19 mouse cellular contexts compared by ENCODE assay signal in genomic region chr7:99475562-99475911, GRCm38 (mm10). TPM values are rescaled to one million over a fixed set of nuclear protein-coding genes. Genes with fewer than 3 reads are reported as not detected.
DNase-seq lines count a peak whose midpoint lies in the region; ATAC-seq and TF ChIP-seq lines count a peak whose summit lies in the region.
"Had no signal": no experiment of that assay in that cellular context is flagged by ENCODE, and none has a peak within 500 bp of the region (broad histone marks: within the 10 kb centered on the region; RNA-seq: fewer than 3 reads in every experiment).

No protein-coding gene starts in this region.

- no peak overlapping the region for H3K4me2 ChIP-seq in hindbrain, embryonic 16.5 days (ENCODE audit: low read length)
- H3K4me2 ChIP-seq in hindbrain, embryonic 12.5 days (replicated peaks), result no peak overlapping the region
- no peak overlapping the region for H3K4me2 ChIP-seq in midbrain, embryonic 12.5 days (replicated peaks)
- H3K4me2 ChIP-seq: embryonic facial prominence, embryonic 13.5 days; intestine, embryonic 15.5 days had no signal

- WGBS in hindbrain, embryonic 10.5 days, result 83% methylated on average over 2 of the region's 2 CpGs
- 73% methylated on average over 2 of the region's 2 CpGs for WGBS in hindbrain, embryonic 16.5 days
- 80% methylated on average over 2 of the region's 2 CpGs for WGBS in hindbrain, embryonic 12.5 days
- WGBS in midbrain, embryonic 12.5 days, result 85% methylated on average over 2 of the region's 2 CpGs

- no peaks in the 10 kb centered on the region for H3K9me3 ChIP-seq in hindbrain, embryonic 10.5 days
- H3K9me3 ChIP-seq in hindbrain, embryonic 16.5 days (ENCODE audit: control insufficient read depth, low read length), result no peaks in the 10 kb centered on the region
- H3K9me3 ChIP-seq in hindbrain, embryonic 12.5 days (replicated peaks), result no peaks in the 10 kb centered on the region
- no peaks in the 10 kb centered on the region for H3K9me3 ChIP-seq in midbrain, embryonic 12.5 days
- H3K9me3 ChIP-seq: embryonic facial prominence, embryonic 13.5 days; intestine, embryonic 15.5 days; limb, embryonic 10.5 days had no signal

- H3K79me3 ChIP-seq in C2C12 (ENCODE audit: low read depth), result peaks cover 6% of the 10 kb centered on the region

- H3K27me3 ChIP-seq in hindbrain, embryonic 10.5 days (ENCODE audit: insufficient read depth, poor library complexity, severe bottlenecking), result peaks cover 5% of the 10 kb centered on the region; the same call in 1 of the 2 replicates
- no peaks in the 10 kb centered on the region for H3K27me3 ChIP-seq in hindbrain, embryonic 16.5 days (replicated peaks; ENCODE audit: control insufficient read depth, insufficient read depth, low read length)
- no peaks in the 10 kb centered on the region for H3K27me3 ChIP-seq in C2C12 (ENCODE audit: control insufficient read depth, insufficient read depth, insufficient read length)
- no peaks in the 10 kb centered on the region for H3K27me3 ChIP-seq in hindbrain, embryonic 12.5 days
- peaks cover 4% of the 10 kb centered on the region for H3K27me3 ChIP-seq in midbrain, embryonic 12.5 days
- H3K27me3 ChIP-seq: embryonic facial prominence, embryonic 13.5 days; intestine, embryonic 15.5 days had no signal

- peaks cover 52% of the 10 kb centered on the region for H3K4me1 ChIP-seq in hindbrain, embryonic 10.5 days (replicated peaks)
- H3K4me1 ChIP-seq in hindbrain, embryonic 16.5 days (ENCODE audit: control insufficient read depth, insufficient read depth, low read depth, low read length), result peaks cover 10% of the 10 kb centered on the region
- peaks cover 31% of the 10 kb centered on the region for H3K4me1 ChIP-seq in hindbrain, embryonic 12.5 days
- H3K4me1 ChIP-seq in midbrain, embryonic 12.5 days, result peaks cover 21% of the 10 kb centered on the region

- TF ChIP-seq CTCF in C2C12 (IDR thresholded peaks at IDR 0.05; ENCODE audit: control insufficient read depth, insufficient read depth, insufficient read length), result no peak

- peaks cover 94% of the 10 kb centered on the region for H3K36me3 ChIP-seq in hindbrain, embryonic 10.5 days
- H3K36me3 ChIP-seq in hindbrain, embryonic 16.5 days (ENCODE audit: control insufficient read depth, insufficient read depth, low read length), result peaks cover 26% of the 10 kb centered on the region
- H3K36me3 ChIP-seq in C2C12 (ENCODE audit: control insufficient read depth, insufficient read depth), result peaks cover 16% of the 10 kb centered on the region
- H3K36me3 ChIP-seq in hindbrain, embryonic 12.5 days, result peaks cover 70% of the 10 kb centered on the region
- H3K36me3 ChIP-seq in midbrain, embryonic 12.5 days, result peaks cover 81% of the 10 kb centered on the region

- H3ac ChIP-seq in C2C12 (ENCODE audit: control insufficient read depth, insufficient read length, low read depth), result no peak overlapping the region

- DNase-seq in hindbrain, embryonic 10.5 days (ENCODE audit: low spot score), result no peak
- no peak for DNase-seq in spleen, postnatal 14 days (ENCODE audit: low spot score in 2 of 2)
- DNase-seq: B cell, adult 2 months; gastrocnemius, postnatal 10 days; heart, postnatal 36 days; lung, adult 2 months; lung, postnatal 36 days; thymus, postnatal 4 days had no signal

- no peak overlapping the region for H3K4me3 ChIP-seq in hindbrain, embryonic 10.5 days
- no peak overlapping the region for H3K4me3 ChIP-seq in hindbrain, embryonic 16.5 days (ENCODE audit: low read length)
- no peak overlapping the region for H3K4me3 ChIP-seq in C2C12 (ENCODE audit: insufficient read depth, poor library complexity, severe bottlenecking)
- H3K4me3 ChIP-seq in hindbrain, embryonic 12.5 days, result no peak overlapping the region
- no peak overlapping the region for H3K4me3 ChIP-seq in midbrain, embryonic 12.5 days
- H3K4me3 ChIP-seq: embryonic facial prominence, embryonic 13.5 days; intestine, embryonic 15.5 days; left cerebral cortex, adult 2 months; limb, embryonic 10.5 days had no signal

- H3K27ac ChIP-seq in hindbrain, embryonic 10.5 days, result 0 out of 2 replicates have a peak overlapping the region, but pooled peaks have one; percentile 78
- H3K27ac ChIP-seq in hindbrain, embryonic 16.5 days (ENCODE audit: low read depth, low read length), result no peak overlapping the region
- peak overlapping the region; percentile 87 for H3K27ac ChIP-seq in hindbrain, embryonic 12.5 days
- peak overlapping the region; percentile 84 for H3K27ac ChIP-seq in midbrain, embryonic 12.5 days (replicated peaks)
- H3K27ac ChIP-seq: embryonic facial prominence, embryonic 13.5 days; intestine, embryonic 15.5 days had no signal

- H3K9ac ChIP-seq in hindbrain, embryonic 16.5 days (ENCODE audit: low read depth, low read length), result no peak overlapping the region
- H3K9ac ChIP-seq in hindbrain, embryonic 12.5 days, result no peak overlapping the region
- H3K9ac ChIP-seq in midbrain, embryonic 12.5 days (replicated peaks), result no peak overlapping the region
- H3K9ac ChIP-seq: embryonic facial prominence, embryonic 13.5 days; intestine, embryonic 15.5 days had no signal

- no peak for ATAC-seq in hindbrain, embryonic 16.5 days
- ATAC-seq in hindbrain, embryonic 12.5 days (ENCODE audit: low FRiP score), result 0 out of 2 replicates have a peak, but pooled peaks have one; percentile 1
- ATAC-seq in midbrain, embryonic 12.5 days (ENCODE audit: low FRiP score, low read depth), result no peak
- ATAC-seq in granulocyte monocyte progenitor cell, adult 5-6 weeks (replicated peaks; ENCODE audit: poor library complexity, severe bottlenecking), result no peak

- peaks cover 19% of the 10 kb centered on the region for H3K79me2 ChIP-seq in C2C12 (ENCODE audit: control insufficient read depth, insufficient read depth)

TF ChIP-seq in C2C12, 6 proteins besides CTCF, POLR2A, EP300 and RAD21:
- TF ChIP-seq MYOG (IDR thresholded peaks at IDR 0.05; ENCODE audit: control insufficient read depth, extremely low read depth, insufficient read length) (no peak), CEBPB (IDR thresholded peaks at IDR 0.05; ENCODE audit: low read depth) (peak; percentile 4)

RNA-seq across cellular contexts. Expression of gene Rps3, which starts 8.0 kb away (rescaled TPM):
- 680 and 779 TPM in 2 replicates for polyA plus RNA-seq in hindbrain, embryonic 10.5 days (2016; fragmentation: Nextera tagmentation; extraction: Ambion mirVana)
- 398 and 428 TPM in 2 replicates for polyA plus RNA-seq in hindbrain, embryonic 16.5 days (2015; fragmentation: Nextera tagmentation; extraction: Ambion mirVana)
- 2,967 TPM for polyA plus RNA-seq in C2C12 (2012; fragmentation: generic; extraction: Trizol)
- 512 and 534 TPM in 2 replicates for polyA plus RNA-seq in hindbrain, embryonic 12.5 days (2016; fragmentation: Nextera tagmentation; extraction: Ambion mirVana)
- polyA plus RNA-seq in midbrain, embryonic 12.5 days (2016; fragmentation: Nextera tagmentation; extraction: Ambion mirVana), result 555 and 561 TPM in 2 replicates
- total RNA-seq in granulocyte monocyte progenitor cell, adult 5-6 weeks (2014; fragmentation: Nextera tagmentation), result 1,410 and 1,463 TPM in 2 replicates
- total RNA-seq in granulocyte monocyte progenitor cell, adult 5-6 weeks (2017), result 1,810 and 2,293 TPM in 2 replicates

RNA-seq across cellular contexts. Expression of gene Klhl35, which starts 9.7 kb away (rescaled TPM):
- polyA plus RNA-seq in hindbrain, embryonic 10.5 days (2016; fragmentation: Nextera tagmentation; extraction: Ambion mirVana), result 5.9 and 24.4 TPM in 2 replicates
- polyA plus RNA-seq in hindbrain, embryonic 16.5 days (2015; fragmentation: Nextera tagmentation; extraction: Ambion mirVana), result 0.54 and 1.6 TPM in 2 replicates
- not detected for polyA plus RNA-seq in C2C12 (2012; fragmentation: generic; extraction: Trizol)
- 39.2 and 47.1 TPM in 2 replicates for polyA plus RNA-seq in hindbrain, embryonic 12.5 days (2016; fragmentation: Nextera tagmentation; extraction: Ambion mirVana)
- 37.4 and 38.1 TPM in 2 replicates for polyA plus RNA-seq in midbrain, embryonic 12.5 days (2016; fragmentation: Nextera tagmentation; extraction: Ambion mirVana)
- total RNA-seq in granulocyte monocyte progenitor cell, adult 5-6 weeks (2014; fragmentation: Nextera tagmentation), result not detected in 2 replicates
- 0.22 and 0.57 TPM in 2 replicates for total RNA-seq in granulocyte monocyte progenitor cell, adult 5-6 weeks (2017)
- total RNA-seq: heart, adult 8-10 months; heart, postnatal 36 days; monocyte, adult 5-6 weeks had no signal

RNA-seq across cellular contexts. Expression of gene Arrb1, which starts 59.7 kb away (rescaled TPM):
- polyA plus RNA-seq in hindbrain, embryonic 10.5 days (2016; fragmentation: Nextera tagmentation; extraction: Ambion mirVana), result 14.6 and 15.0 TPM in 2 replicates
- 17.4 and 19.8 TPM in 2 replicates for polyA plus RNA-seq in hindbrain, embryonic 16.5 days (2015; fragmentation: Nextera tagmentation; extraction: Ambion mirVana)
- polyA plus RNA-seq in C2C12 (2012; fragmentation: generic; extraction: Trizol), result 10.3 TPM
- 16.7 TPM in 2 replicates for polyA plus RNA-seq in hindbrain, embryonic 12.5 days (2016; fragmentation: Nextera tagmentation; extraction: Ambion mirVana)
- polyA plus RNA-seq in midbrain, embryonic 12.5 days (2016; fragmentation: Nextera tagmentation; extraction: Ambion mirVana), result 13.4 and 14.1 TPM in 2 replicates
- total RNA-seq in granulocyte monocyte progenitor cell, adult 5-6 weeks (2014; fragmentation: Nextera tagmentation), result 35.3 and 40.1 TPM in 2 replicates
- 24.1 and 36.6 TPM in 2 replicates for total RNA-seq in granulocyte monocyte progenitor cell, adult 5-6 weeks (2017)
